In genomic region chr13:118940786-118941185, GRCm38 (mm10) we compare ENCODE assay signal across 26 mouse cellular contexts.
A peak's percentile ranks its signal among the peaks of the same experiment; 100 is the strongest.
DNase-seq lines count a peak whose midpoint lies in the region; ATAC-seq and TF ChIP-seq lines count a peak whose summit lies in the region.
"Had no signal": no experiment of that assay in that cellular context is flagged by ENCODE, and none has a peak within 500 bp of the region (broad histone marks: within the 10 kb centered on the region; RNA-seq: fewer than 3 reads in every experiment).

No protein-coding gene starts in this region.

- H3K27me3 ChIP-seq in limb, embryonic 14.5 days (ENCODE audit: control insufficient read depth, insufficient read depth, low read length), result no peaks in the 10 kb centered on the region
- no peaks in the 10 kb centered on the region for H3K27me3 ChIP-seq in limb, embryonic 10.5 days (ENCODE audit: low read depth, poor library complexity, severe bottlenecking)
- H3K27me3 ChIP-seq in forebrain, embryonic 12.5 days, result no peaks in the 10 kb centered on the region
- H3K27me3 ChIP-seq: embryonic facial prominence, embryonic 15.5 days; intestine, embryonic 15.5 days had no signal

- no peaks in the 10 kb centered on the region for H3K4me1 ChIP-seq in limb, embryonic 14.5 days (ENCODE audit: control insufficient read depth, insufficient read depth, low read length)
- H3K4me1 ChIP-seq in limb, embryonic 10.5 days, result no peaks in the 10 kb centered on the region
- H3K4me1 ChIP-seq in forebrain, embryonic 12.5 days, result no peaks in the 10 kb centered on the region
- H3K4me1 ChIP-seq: embryonic facial prominence, embryonic 15.5 days; hindbrain, embryonic 10.5 days; intestine, embryonic 15.5 days had no signal

- no peaks in the 10 kb centered on the region for H3K9me3 ChIP-seq in limb, embryonic 14.5 days (ENCODE audit: control insufficient read depth, low read length)
- H3K9me3 ChIP-seq in limb, embryonic 10.5 days (replicated peaks), result no peaks in the 10 kb centered on the region
- H3K9me3 ChIP-seq in forebrain, embryonic 12.5 days, result no peaks in the 10 kb centered on the region
- H3K9me3 ChIP-seq: embryonic facial prominence, embryonic 15.5 days; hindbrain, embryonic 10.5 days; intestine, embryonic 15.5 days had no signal

- no peak overlapping the region for H3K9ac ChIP-seq in limb, embryonic 14.5 days (ENCODE audit: low read depth, low read length, severe bottlenecking)
- H3K9ac ChIP-seq in forebrain, embryonic 12.5 days, result no peak overlapping the region
- H3K9ac ChIP-seq: embryonic facial prominence, embryonic 15.5 days; forebrain, postnatal 0 days; intestine, embryonic 15.5 days had no signal

- TF ChIP-seq POLR2A in limb, embryonic 14.5 days (IDR thresholded peaks at IDR 0.05; ENCODE audit: borderline replicate concordance, extremely low read depth, insufficient read depth, insufficient read length), result no peak

- no peak for ATAC-seq in limb, embryonic 14.5 days (ENCODE audit: low FRiP score, low read depth)
- no peak for ATAC-seq in forebrain, embryonic 12.5 days (ENCODE audit: low FRiP score)
- ATAC-seq: activated CD4-positive, CD25-positive, alpha-beta regulatory T cell, adult 4 months; forebrain, postnatal 0 days; hindbrain, embryonic 16.5 days; intestine, embryonic 15.5 days had no signal

- intact Hi-C loops in gastrocnemius, postnatal 14 days (cut with DNase I; ENCODE audit: low total_unique reads), result no loop called here
- intact Hi-C loops in heart, postnatal 10 days (cut with DNase I), result no loop called here

- WGBS in limb, embryonic 14.5 days, result 78% methylated on average over 3 of the region's 3 CpGs
- WGBS in limb, embryonic 10.5 days, result 81% methylated on average over 3 of the region's 3 CpGs
- WGBS in forebrain, embryonic 12.5 days, result 90% methylated on average over 3 of the region's 3 CpGs

- no peak overlapping the region for H3K4me3 ChIP-seq in limb, embryonic 14.5 days (replicated peaks; ENCODE audit: low read length)
- H3K4me3 ChIP-seq in limb, embryonic 10.5 days, result no peak overlapping the region
- H3K4me3 ChIP-seq in forebrain, embryonic 12.5 days (replicated peaks), result no peak overlapping the region
- H3K4me3 ChIP-seq: embryonic facial prominence, embryonic 15.5 days; hindbrain, embryonic 10.5 days; intestine, embryonic 15.5 days; left cerebral cortex, adult 2 months had no signal

- H3K36me3 ChIP-seq in limb, embryonic 14.5 days (ENCODE audit: control insufficient read depth, insufficient read depth, low read length), result no peaks in the 10 kb centered on the region
- H3K36me3 ChIP-seq in limb, embryonic 10.5 days, result no peaks in the 10 kb centered on the region
- H3K36me3 ChIP-seq in forebrain, embryonic 12.5 days (replicated peaks), result no peaks in the 10 kb centered on the region
- H3K36me3 ChIP-seq: embryonic facial prominence, embryonic 15.5 days; hindbrain, embryonic 10.5 days; intestine, embryonic 15.5 days had no signal

- peak; percentile 59 for DNase-seq in gastrocnemius, adult 18-20 months (ENCODE audit: low spot score)
- no peak for DNase-seq in gastrocnemius, postnatal 14 days
- peak; percentile 32 for DNase-seq in limb, embryonic 14.5 days (ENCODE audit: low spot score)
- no peak for DNase-seq in limb, embryonic 10.5 days (ENCODE audit: low spot score)
- DNase-seq in adipocyte (ENCODE audit: low spot score), result peak; percentile 64
- DNase-seq in heart, postnatal 10 days, result peak; percentile 46 to 48
- no peak for DNase-seq in frontal cortex, adult 2 months (ENCODE audit: extremely low spot score in 1 of 2, low spot score in 1 of 2)
- DNase-seq: cerebellum, adult 2 months; cerebellum, postnatal 25 days; embryo, embryonic 11 days; forebrain, postnatal 0 days; kidney, adult 8-10 months; kidney, postnatal 10 days; left cerebral cortex, postnatal 4 days; lung, postnatal 10 days; midbrain, embryonic 14.5 days; right cerebral cortex, postnatal 14 days; spleen, adult 18-20 months; thymus, postnatal 14 days had no signal

- no peak overlapping the region for H3K27ac ChIP-seq in limb, embryonic 14.5 days (replicated peaks; ENCODE audit: low read depth, low read length)
- no peak overlapping the region for H3K27ac ChIP-seq in limb, embryonic 10.5 days
- no peak overlapping the region for H3K27ac ChIP-seq in forebrain, embryonic 12.5 days
- H3K27ac ChIP-seq: embryonic facial prominence, embryonic 15.5 days; hindbrain, embryonic 10.5 days; intestine, embryonic 15.5 days; left cerebral cortex, adult 2 months had no signal

- no peak overlapping the region for H3K4me2 ChIP-seq in limb, embryonic 14.5 days (replicated peaks; ENCODE audit: low read depth, low read length, severe bottlenecking)
- H3K4me2 ChIP-seq in forebrain, embryonic 12.5 days, result no peak overlapping the region
- H3K4me2 ChIP-seq: embryonic facial prominence, embryonic 15.5 days; intestine, embryonic 15.5 days had no signal

Comparison
In these comparisons a context has a peak if more than half of its experiments do, and no peak if none do; other contexts are left out.
1. DNase-seq: peak in gastrocnemius, adult 18-20 months (single experiment), limb, embryonic 14.5 days (single experiment), adipocyte (single experiment) and heart, postnatal 10 days (2 of 2); none in gastrocnemius, postnatal 14 days (single experiment), limb, embryonic 10.5 days (single experiment) and frontal cortex, adult 2 months (0 of 2).